Mouse (Mus musculus): ENCODE results near the gene Dnajb4. TPM values are rescaled to one million over a fixed set of nuclear protein-coding genes. Genes with fewer than 3 reads are reported as not detected.

The Dnajb4 gene
- polyA plus RNA-seq, 1 experiment from 2014 or later: 30.3 TPM

GRCm38 (mm10) chr3:152172322-152172935, 37.7 kb downstream of the Dnajb4 start:
- no peak for ATAC-seq (ENCODE audit: insufficient number of reproducible peaks, insufficient read depth, low FRiP score, low read depth)
- Histone ChIP-seq H3K27ac (ENCODE audit: low read length) (no peak overlapping the region), H3K4me3 (ENCODE audit: low read depth, low read length) (no peak overlapping the region), H3K9ac (replicated peaks; ENCODE audit: low read depth, low read length) (no peak overlapping the region), H3K4me2 (replicated peaks; ENCODE audit: low read depth, low read length) (no peak overlapping the region), H3K27me3 (ENCODE audit: control insufficient read depth, insufficient read depth, low read length) (no peaks in the 10 kb centered on the region), H3K36me3 (ENCODE audit: control insufficient read depth, insufficient read depth, low read length) (no peaks in the 10 kb centered on the region), H3K9me3 (ENCODE audit: control insufficient read depth, low read depth, low read length) (no peaks in the 10 kb centered on the region), H3K4me1 (ENCODE audit: control insufficient read depth, insufficient read depth, low read length) (peaks cover 10% of the 10 kb centered on the region; the same call in 1 of the 2 replicates)
- 44% methylated on average over 7 of the region's 7 CpGs for WGBS

GRCm38 (mm10) chr3:152171862-152172261, 38.2 kb downstream of the Dnajb4 start:
- no peaks in the 10 kb centered on the region for H3K27me3 ChIP-seq (ENCODE audit: control insufficient read depth, insufficient read depth, low read length)
- no peak overlapping the region for H3K27ac ChIP-seq (ENCODE audit: low read length)
- H3K4me1 ChIP-seq (ENCODE audit: control insufficient read depth, insufficient read depth, low read length): peaks cover 14% of the 10 kb centered on the region; the same call in 1 of the 2 replicates
- H3K9me3 ChIP-seq (ENCODE audit: control insufficient read depth, low read depth, low read length): no peaks in the 10 kb centered on the region
- H3K4me3 ChIP-seq (ENCODE audit: low read depth, low read length): no peak overlapping the region
- no peaks in the 10 kb centered on the region for H3K36me3 ChIP-seq (ENCODE audit: control insufficient read depth, insufficient read depth, low read length)
- no peak overlapping the region for H3K4me2 ChIP-seq (replicated peaks; ENCODE audit: low read depth, low read length)
- no peak overlapping the region for H3K9ac ChIP-seq (replicated peaks; ENCODE audit: low read depth, low read length)
- WGBS: 39% methylated on average over 7 of the region's 7 CpGs
- no peak for ATAC-seq (ENCODE audit: insufficient number of reproducible peaks, insufficient read depth, low FRiP score, low read depth)

GRCm38 (mm10) chr3:152171236-152171635, 38.9 kb downstream of the Dnajb4 start:
- H3K4me3 ChIP-seq (ENCODE audit: low read depth, low read length): no peak overlapping the region
- no peak for ATAC-seq (ENCODE audit: insufficient number of reproducible peaks, insufficient read depth, low FRiP score, low read depth)
- no peaks in the 10 kb centered on the region for H3K9me3 ChIP-seq (ENCODE audit: control insufficient read depth, low read depth, low read length)
- no peak overlapping the region for H3K9ac ChIP-seq (replicated peaks; ENCODE audit: low read depth, low read length)
- no peaks in the 10 kb centered on the region for H3K27me3 ChIP-seq (ENCODE audit: control insufficient read depth, insufficient read depth, low read length)
- H3K27ac ChIP-seq (ENCODE audit: low read length): no peak overlapping the region
- 47% methylated on average over 2 of the region's 2 CpGs for WGBS
- no peak overlapping the region for H3K4me2 ChIP-seq (replicated peaks; ENCODE audit: low read depth, low read length)
- no peaks in the 10 kb centered on the region for H3K36me3 ChIP-seq (ENCODE audit: control insufficient read depth, insufficient read depth, low read length)
- peaks cover 14% of the 10 kb centered on the region; the same call in 1 of the 2 replicates for H3K4me1 ChIP-seq (ENCODE audit: control insufficient read depth, insufficient read depth, low read length)

- H3K27me3 ChIP-seq (ENCODE audit: control insufficient read depth, insufficient read depth, low read length): no peaks in the 10 kb centered on the region
- H3K27ac ChIP-seq (ENCODE audit: low read length): no peak overlapping the region
- H3K4me3 ChIP-seq (ENCODE audit: low read depth, low read length): no peak overlapping the region
- peaks cover 16% of the 10 kb centered on the region; the same call in 1 of the 2 replicates for H3K4me1 ChIP-seq (ENCODE audit: control insufficient read depth, insufficient read depth, low read length)
- H3K36me3 ChIP-seq (ENCODE audit: control insufficient read depth, insufficient read depth, low read length): no peaks in the 10 kb centered on the region
- no peaks in the 10 kb centered on the region for H3K9me3 ChIP-seq (ENCODE audit: control insufficient read depth, low read depth, low read length)
- no peak overlapping the region for H3K9ac ChIP-seq (replicated peaks; ENCODE audit: low read depth, low read length)
- no peak for ATAC-seq (ENCODE audit: insufficient number of reproducible peaks, insufficient read depth, low FRiP score, low read depth)
- no peak overlapping the region for H3K4me2 ChIP-seq (replicated peaks; ENCODE audit: low read depth, low read length)
- WGBS: 24% methylated on average over 1 of the region's 1 CpGs
These were observed 39.7 kb downstream of the Dnajb4 start for GRCm38 (mm10) chr3:152170407-152170806.

- no peak for ATAC-seq (ENCODE audit: insufficient number of reproducible peaks, insufficient read depth, low FRiP score, low read depth)
- Histone ChIP-seq H3K36me3 (ENCODE audit: control insufficient read depth, insufficient read depth, low read length) (no peaks in the 10 kb centered on the region), H3K27ac (ENCODE audit: low read length) (no peak overlapping the region), H3K4me3 (ENCODE audit: low read depth, low read length) (no peak overlapping the region), H3K27me3 (ENCODE audit: control insufficient read depth, insufficient read depth, low read length) (no peaks in the 10 kb centered on the region), H3K4me2 (replicated peaks; ENCODE audit: low read depth, low read length) (no peak overlapping the region), H3K9ac (replicated peaks; ENCODE audit: low read depth, low read length) (no peak overlapping the region), H3K9me3 (ENCODE audit: control insufficient read depth, low read depth, low read length) (no peaks in the 10 kb centered on the region), H3K4me1 (ENCODE audit: control insufficient read depth, insufficient read depth, low read length) (peaks cover 16% of the 10 kb centered on the region; the same call in 1 of the 2 replicates)
- 92% methylated on average over 10 of the region's 10 CpGs for WGBS
These were observed 42.1 kb downstream of the Dnajb4 start for GRCm38 (mm10) chr3:152168007-152168406.

GRCm38 (mm10) chr3:152166699-152167451, 43.2 kb downstream of the Dnajb4 start:
- Histone ChIP-seq H3K27ac (ENCODE audit: low read length) (no peak overlapping the region), H3K9me3 (ENCODE audit: control insufficient read depth, low read depth, low read length) (no peaks in the 10 kb centered on the region), H3K4me3 (ENCODE audit: low read depth, low read length) (peak overlapping the region; percentile 9; the same call in 1 of the 2 replicates), H3K9ac (replicated peaks; ENCODE audit: low read depth, low read length) (no peak overlapping the region), H3K27me3 (ENCODE audit: control insufficient read depth, insufficient read depth, low read length) (no peaks in the 10 kb centered on the region), H3K4me2 (replicated peaks; ENCODE audit: low read depth, low read length) (peak overlapping the region; percentile 35), H3K36me3 (ENCODE audit: control insufficient read depth, insufficient read depth, low read length) (no peaks in the 10 kb centered on the region), H3K4me1 (ENCODE audit: control insufficient read depth, insufficient read depth, low read length) (peaks cover 13% of the 10 kb centered on the region; the same call in 1 of the 2 replicates)
- ATAC-seq (ENCODE audit: insufficient number of reproducible peaks, insufficient read depth, low FRiP score, low read depth): no peak
- 22% methylated on average over 29 of the region's 29 CpGs for WGBS

GRCm38 (mm10) chr3:152166099-152166423, 44.0 kb downstream of the Dnajb4 start, which contains the start of gene Gipc2:
Gene Gipc2 (minus strand): TSS chr3:152166230.
- H3K4me2 ChIP-seq (replicated peaks; ENCODE audit: low read depth, low read length): peak within 1 kb of the TSS; percentile 97
- H3K27me3 ChIP-seq (ENCODE audit: control insufficient read depth, insufficient read depth, low read length): no peaks in the 10 kb centered on the region
- WGBS: 19% methylated on average over 10 of the region's 10 CpGs
- H3K36me3 ChIP-seq (ENCODE audit: control insufficient read depth, insufficient read depth, low read length): no peaks in the 10 kb centered on the region
- ATAC-seq (ENCODE audit: insufficient number of reproducible peaks, insufficient read depth, low FRiP score, low read depth): peak; percentile 21; the same call in 1 of the 2 replicates
- H3K9ac ChIP-seq (replicated peaks; ENCODE audit: low read depth, low read length): peak within 1 kb of the TSS; percentile 28; the same call in 1 of the 2 replicates
- peak within 1 kb of the TSS; percentile 29; the same call in 1 of the 2 replicates for H3K27ac ChIP-seq (ENCODE audit: low read length)
- H3K9me3 ChIP-seq (ENCODE audit: control insufficient read depth, low read depth, low read length): no peaks in the 10 kb centered on the region
- 0 out of 2 replicates have a peak, but pooled peaks cover 7% of the 10 kb centered on the region for H3K4me1 ChIP-seq (ENCODE audit: control insufficient read depth, insufficient read depth, low read length)
- H3K4me3 ChIP-seq (ENCODE audit: low read depth, low read length): peak within 1 kb of the TSS; percentile 47

- peak overlapping the region; percentile 29; the same call in 1 of the 2 replicates for H3K27ac ChIP-seq (ENCODE audit: low read length)
- no peaks in the 10 kb centered on the region for H3K9me3 ChIP-seq (ENCODE audit: control insufficient read depth, low read depth, low read length)
- peak overlapping the region; percentile 97 for H3K4me2 ChIP-seq (replicated peaks; ENCODE audit: low read depth, low read length)
- peak overlapping the region; percentile 28; the same call in 1 of the 2 replicates for H3K9ac ChIP-seq (replicated peaks; ENCODE audit: low read depth, low read length)
- peak overlapping the region; percentile 47 for H3K4me3 ChIP-seq (ENCODE audit: low read depth, low read length)
- H3K27me3 ChIP-seq (ENCODE audit: control insufficient read depth, insufficient read depth, low read length): no peaks in the 10 kb centered on the region
- 3% methylated on average over 53 of the region's 53 CpGs for WGBS
- H3K4me1 ChIP-seq (ENCODE audit: control insufficient read depth, insufficient read depth, low read length): 0 out of 2 replicates have a peak, but pooled peaks cover 5% of the 10 kb centered on the region
- ATAC-seq (ENCODE audit: insufficient number of reproducible peaks, insufficient read depth, low FRiP score, low read depth): peak; percentile 80
- no peaks in the 10 kb centered on the region for H3K36me3 ChIP-seq (ENCODE audit: control insufficient read depth, insufficient read depth, low read length)
These were observed 44.6 kb downstream of the Dnajb4 start for GRCm38 (mm10) chr3:152165351-152166098.

Data from stomach, embryonic 14.5 days (tissue).